Mouse (Mus musculus) forebrain, embryonic 16.5 days (tissue): Measurements from ENCODE around the gene AI481877. TPM values are rescaled to one million over a fixed set of nuclear protein-coding genes. Genes with fewer than 3 reads are reported as not detected.

Source experiments
- ATAC-seq: fragments of 200-750 bp; cut with Nextera tagmentation; 2 replicates; pipeline ENCODE4 v1.8.0; 2017; ENCODE audit warnings: mild to moderate bottlenecking, moderate library complexity
- H3K27ac ChIP-seq: fragments of 300-500 bp; sonication (generic); 2 replicates; pipeline ENCODE4 v1.5.1; 2014; ENCODE audit warnings: low read length, control low read depth
- H3K27me3 ChIP-seq: fragments of 300-500 bp; sonication (generic); replicated peaks from 2 replicates; pipeline ENCODE4 v1.6.1; 2014; ENCODE audit warnings: low read length; ENCODE audit not compliant: control insufficient read depth, insufficient read depth
- H3K36me3 ChIP-seq: fragments of 300-500 bp; sonication (generic); 2 replicates; pipeline ENCODE4 v1.6.1; 2014; ENCODE audit not compliant: control insufficient read depth, insufficient read depth
- H3K4me1 ChIP-seq: fragments of 300-500 bp; sonication (generic); replicated peaks from 2 replicates; pipeline ENCODE4 v1.6.1; 2014; ENCODE audit warnings: low read length; ENCODE audit not compliant: control insufficient read depth, insufficient read depth
- H3K4me2 ChIP-seq: fragments of 300-500 bp; sonication (generic); 2 replicates; pipeline ENCODE4 v1.6.1; 2014; ENCODE audit warnings: mild to moderate bottlenecking, low read length, control low read depth
- H3K4me3 ChIP-seq: fragments of 300-500 bp; sonication (generic); replicated peaks from 2 replicates; pipeline ENCODE4 v1.5.1; 2014; ENCODE audit warnings: mild to moderate bottlenecking, low read length, control low read depth
- H3K9ac ChIP-seq: fragments of 300-500 bp; sonication (generic); replicated peaks from 2 replicates; pipeline ENCODE4 v1.6.1; 2014; ENCODE audit warnings: low read depth, low read length, control low read depth
- H3K9me3 ChIP-seq: fragments of 300-500 bp; sonication (generic); 2 replicates; pipeline ENCODE4 v1.6.1; 2016; ENCODE audit warnings: low read length; ENCODE audit not compliant: control insufficient read depth
- WGBS: fragments of 180-500 bp; shearing (Covaris S2); extraction: QIAGEN DNeasy Blood & Tissue Kit; methylation state at CpG from one replicate; pipeline ENCODE4 v1.1.7; 2014; 5-methylcytosine and 5-hydroxymethylcytosine counted together
- polyA plus RNA-seq: library from polyadenylated mRNA; unstranded; fragments of >200 nt; fragmentation: Nextera tagmentation; extraction: Ambion mirVana; gene quantifications from 2 replicates; pipeline ENCODE4 v1.2.1, GENCODE M21; 2015

Gene AI481877
- polyA plus RNA-seq, 1 experiment from 2014 or later = not detected

- no peaks in the 10 kb centered on the region for H3K9me3 ChIP-seq
- WGBS = 97% methylated on average over 2 of the region's 2 CpGs
- H3K4me2 ChIP-seq = no peak overlapping the region
- no peaks in the 10 kb centered on the region for H3K4me1 ChIP-seq
- H3K27ac ChIP-seq = no peak overlapping the region
- no peaks in the 10 kb centered on the region for H3K27me3 ChIP-seq
- H3K9ac ChIP-seq = no peak overlapping the region
- ATAC-seq = no peak
- no peaks in the 10 kb centered on the region for H3K36me3 ChIP-seq
- H3K4me3 ChIP-seq = no peak overlapping the region
Observed at GRCm38 (mm10) chr4:59104166-59104565, 34.6 kb downstream of the AI481877 start.

GRCm38 (mm10) chr4:59096393-59096792, 42.4 kb downstream of the AI481877 start:
- Histone ChIP-seq H3K36me3 (no peaks in the 10 kb centered on the region), H3K27me3 (no peaks in the 10 kb centered on the region), H3K9me3 (no peaks in the 10 kb centered on the region), H3K4me3 (no peak overlapping the region), H3K9ac (no peak overlapping the region), H3K27ac (no peak overlapping the region), H3K4me2 (no peak overlapping the region), H3K4me1 (no peaks in the 10 kb centered on the region)
- peak; percentile 97 for ATAC-seq

DNA sequence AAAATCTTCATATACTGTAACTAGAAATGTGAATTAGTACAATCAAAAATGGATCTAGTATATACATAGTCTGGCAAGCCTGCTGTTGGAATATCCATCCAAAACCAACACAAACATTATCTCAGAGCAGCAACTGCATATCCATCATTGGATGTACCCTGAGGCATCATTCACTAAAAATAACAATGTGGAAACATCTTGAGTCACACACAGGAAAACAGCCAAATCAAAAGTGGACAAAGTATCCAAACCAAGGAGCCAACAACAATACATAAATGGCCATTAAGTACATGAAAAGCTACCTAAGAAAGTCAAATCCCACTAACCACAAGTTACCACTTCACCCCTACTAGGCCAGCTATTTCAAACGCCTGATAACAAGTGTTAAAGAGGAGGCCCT, 49.4 kb downstream of the AI481877 start:
- ATAC-seq = no peak
- H3K27ac ChIP-seq = no peak overlapping the region
- WGBS = 42% methylated on average over 1 of the region's 1 CpGs
- no peak overlapping the region for H3K4me3 ChIP-seq
- H3K27me3 ChIP-seq = no peaks in the 10 kb centered on the region
- no peaks in the 10 kb centered on the region for H3K9me3 ChIP-seq
- H3K9ac ChIP-seq = no peak overlapping the region
- no peaks in the 10 kb centered on the region for H3K36me3 ChIP-seq
- no peak overlapping the region for H3K4me2 ChIP-seq
- no peaks in the 10 kb centered on the region for H3K4me1 ChIP-seq

DNA sequence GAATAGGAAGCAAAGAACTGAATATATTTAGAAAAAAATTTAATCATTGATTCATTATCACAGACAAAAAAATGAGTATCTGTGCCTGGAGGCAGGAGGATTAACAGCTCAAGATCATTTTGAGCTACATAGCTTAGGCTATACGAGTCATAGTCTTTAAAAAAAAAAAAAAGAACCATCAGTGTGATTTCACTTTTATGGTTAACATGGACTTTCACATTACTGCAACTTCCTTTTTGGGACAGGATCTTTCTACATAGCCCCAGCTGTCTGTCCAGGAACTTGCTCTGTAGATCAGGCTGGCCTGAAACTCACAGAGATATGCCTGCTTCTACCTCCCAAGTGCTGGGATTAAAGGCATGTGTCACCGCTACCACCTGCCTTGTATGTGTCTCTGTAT, 55.4 kb downstream of the AI481877 start:
- 84% methylated on average over 2 of the region's 2 CpGs for WGBS
- Histone ChIP-seq H3K4me1 (no peaks in the 10 kb centered on the region), H3K27me3 (no peaks in the 10 kb centered on the region), H3K4me3 (no peak overlapping the region), H3K4me2 (no peak overlapping the region), H3K36me3 (no peaks in the 10 kb centered on the region), H3K9me3 (no peaks in the 10 kb centered on the region), H3K27ac (no peak overlapping the region), H3K9ac (no peak overlapping the region)
- no peak for ATAC-seq

DNA sequence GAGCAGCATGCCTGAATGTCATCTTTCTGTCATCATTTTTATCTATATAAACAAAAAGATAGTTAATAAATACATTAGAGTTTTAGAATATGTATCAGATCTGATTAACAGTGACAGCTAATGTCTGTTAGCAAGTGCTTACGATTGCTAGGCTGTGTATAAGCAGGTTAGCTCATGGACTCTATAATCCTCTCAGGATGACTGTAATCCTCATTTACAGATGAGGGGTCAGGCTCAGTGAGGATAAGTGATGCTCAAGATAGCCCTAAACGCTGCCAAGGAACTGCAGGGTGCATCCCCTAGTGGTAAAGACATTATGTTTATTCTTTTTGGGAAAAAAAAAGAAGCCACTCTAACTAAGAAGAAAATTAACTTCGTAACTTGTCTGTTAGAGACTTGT, 69.5 kb downstream of the AI481877 start:
- Histone ChIP-seq H3K9ac (no peak overlapping the region), H3K4me1 (no peaks in the 10 kb centered on the region), H3K27ac (no peak overlapping the region), H3K4me2 (no peak overlapping the region), H3K9me3 (no peaks in the 10 kb centered on the region), H3K4me3 (no peak overlapping the region), H3K27me3 (no peaks in the 10 kb centered on the region), H3K36me3 (no peaks in the 10 kb centered on the region)
- 51% methylated on average over 3 of the region's 3 CpGs for WGBS
- no peak for ATAC-seq

GRCm38 (mm10) chr4:59062526-59062925, 76.3 kb downstream of the AI481877 start:
- Histone ChIP-seq H3K27ac (no peak overlapping the region), H3K36me3 (no peaks in the 10 kb centered on the region), H3K9ac (no peak overlapping the region), H3K9me3 (no peaks in the 10 kb centered on the region), H3K27me3 (no peaks in the 10 kb centered on the region), H3K4me2 (no peak overlapping the region), H3K4me3 (no peak overlapping the region), H3K4me1 (no peaks in the 10 kb centered on the region)
- 77% methylated on average over 12 of the region's 12 CpGs for WGBS
- ATAC-seq = no peak

DNA sequence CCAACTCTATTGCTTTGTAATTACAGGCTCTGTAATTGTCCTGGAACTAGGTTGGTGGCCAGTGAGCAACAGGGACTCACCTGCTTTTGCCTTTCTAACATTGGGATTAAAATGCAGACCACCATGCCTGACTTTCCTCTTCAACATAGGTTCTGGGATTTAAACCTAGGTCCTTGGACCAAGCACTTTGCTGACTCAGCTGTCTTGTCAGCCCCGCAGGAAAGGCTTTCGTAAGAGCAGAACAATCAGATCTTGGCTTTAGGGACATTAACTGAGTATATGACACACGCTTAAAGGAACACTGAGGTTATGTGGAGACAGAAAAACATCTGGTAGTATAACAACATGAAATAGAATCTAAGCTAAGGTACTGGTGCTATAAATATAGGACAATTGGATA, 80.9 kb downstream of the AI481877 start:
- Histone ChIP-seq H3K4me3 (no peak overlapping the region), H3K27ac (no peak overlapping the region), H3K9ac (no peak overlapping the region), H3K4me1 (no peaks in the 10 kb centered on the region), H3K9me3 (no peaks in the 10 kb centered on the region), H3K4me2 (no peak overlapping the region), H3K36me3 (no peaks in the 10 kb centered on the region), H3K27me3 (no peaks in the 10 kb centered on the region)
- ATAC-seq = no peak
- WGBS = 92% methylated on average over 3 of the region's 3 CpGs

GRCm38 (mm10) chr4:59051081-59051480, 87.7 kb downstream of the AI481877 start:
- 93% methylated on average over 1 of the region's 1 CpGs for WGBS
- Histone ChIP-seq H3K4me3 (no peak overlapping the region), H3K9ac (no peak overlapping the region), H3K27me3 (no peaks in the 10 kb centered on the region), H3K27ac (no peak overlapping the region), H3K9me3 (no peaks in the 10 kb centered on the region), H3K4me2 (no peak overlapping the region), H3K4me1 (no peaks in the 10 kb centered on the region), H3K36me3 (no peaks in the 10 kb centered on the region)
- no peak for ATAC-seq

DNA sequence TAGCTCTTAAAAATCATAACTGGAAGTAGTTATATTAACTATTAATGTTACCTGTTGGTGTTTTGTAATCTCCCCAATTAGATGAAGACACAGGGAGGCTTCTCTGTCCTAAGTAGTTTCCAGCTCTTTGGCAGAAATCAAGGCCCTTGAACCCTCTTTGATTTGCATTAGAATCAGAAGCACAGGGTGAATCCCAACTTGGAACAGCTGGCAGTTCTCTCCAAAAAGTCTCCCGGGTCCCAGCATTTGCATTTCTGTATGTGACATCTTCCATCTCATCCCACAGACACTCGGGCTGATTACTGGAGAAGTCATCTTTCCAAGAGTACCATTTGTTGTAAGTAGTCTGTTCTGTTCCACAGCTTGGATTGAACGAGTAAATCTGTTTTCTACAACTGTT, 91.6 kb downstream of the AI481877 start:
- H3K4me1 ChIP-seq = no peaks in the 10 kb centered on the region
- WGBS = 41% methylated on average over 3 of the region's 3 CpGs
- no peaks in the 10 kb centered on the region for H3K9me3 ChIP-seq
- H3K27ac ChIP-seq = no peak overlapping the region
- H3K4me2 ChIP-seq = no peak overlapping the region
- no peak overlapping the region for H3K4me3 ChIP-seq
- H3K36me3 ChIP-seq = peaks cover under 1% of the 10 kb centered on the region; the same call in 1 of the 2 replicates
- no peaks in the 10 kb centered on the region for H3K27me3 ChIP-seq
- no peak overlapping the region for H3K9ac ChIP-seq
- ATAC-seq = no peak

DNA sequence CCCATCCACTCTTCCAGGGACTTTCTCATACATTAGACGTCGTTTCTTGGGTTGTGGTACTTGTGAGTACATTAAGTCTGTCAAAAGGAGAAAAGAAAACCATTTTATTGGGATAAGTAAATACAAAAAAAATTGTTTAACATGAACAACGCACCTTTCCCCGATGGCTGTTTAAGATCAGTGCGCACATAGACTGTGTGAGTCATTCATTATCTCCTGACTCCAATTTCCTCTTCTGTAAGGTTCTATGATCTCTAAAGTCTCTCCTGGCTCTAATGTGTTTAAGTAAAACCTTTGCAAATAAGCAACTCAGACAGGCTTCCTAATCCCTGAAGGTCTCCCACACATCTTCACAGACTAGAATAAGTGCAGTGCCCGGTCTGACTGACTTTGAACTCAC, 94.9 kb downstream of the AI481877 start:
- Histone ChIP-seq H3K9me3 (no peaks in the 10 kb centered on the region), H3K27ac (no peak overlapping the region), H3K4me2 (no peak overlapping the region), H3K4me1 (no peaks in the 10 kb centered on the region), H3K4me3 (no peak overlapping the region), H3K27me3 (no peaks in the 10 kb centered on the region), H3K9ac (no peak overlapping the region), H3K36me3 (peaks cover 19% of the 10 kb centered on the region)
- no peak for ATAC-seq
- WGBS = 89% methylated on average over 6 of the region's 6 CpGs
